Mouse (Mus musculus) spleen, postnatal 0 days (tissue): Measurements from ENCODE around the gene Cyp11a1. TPM values are rescaled to one million over a fixed set of nuclear protein-coding genes. Genes with fewer than 3 reads are reported as not detected.

Experiments
- polyA plus RNA-seq: library from polyadenylated mRNA; unstranded; fragments of >200 nt; fragmentation: Nextera tagmentation; extraction: Ambion mirVana; gene quantifications from 2 replicates; pipeline ENCODE4 v1.2.1, GENCODE M21; 2015

Cyp11a1 gene
- polyA plus RNA-seq: 12.4 and 24.9 TPM in 2 replicates

DNA sequence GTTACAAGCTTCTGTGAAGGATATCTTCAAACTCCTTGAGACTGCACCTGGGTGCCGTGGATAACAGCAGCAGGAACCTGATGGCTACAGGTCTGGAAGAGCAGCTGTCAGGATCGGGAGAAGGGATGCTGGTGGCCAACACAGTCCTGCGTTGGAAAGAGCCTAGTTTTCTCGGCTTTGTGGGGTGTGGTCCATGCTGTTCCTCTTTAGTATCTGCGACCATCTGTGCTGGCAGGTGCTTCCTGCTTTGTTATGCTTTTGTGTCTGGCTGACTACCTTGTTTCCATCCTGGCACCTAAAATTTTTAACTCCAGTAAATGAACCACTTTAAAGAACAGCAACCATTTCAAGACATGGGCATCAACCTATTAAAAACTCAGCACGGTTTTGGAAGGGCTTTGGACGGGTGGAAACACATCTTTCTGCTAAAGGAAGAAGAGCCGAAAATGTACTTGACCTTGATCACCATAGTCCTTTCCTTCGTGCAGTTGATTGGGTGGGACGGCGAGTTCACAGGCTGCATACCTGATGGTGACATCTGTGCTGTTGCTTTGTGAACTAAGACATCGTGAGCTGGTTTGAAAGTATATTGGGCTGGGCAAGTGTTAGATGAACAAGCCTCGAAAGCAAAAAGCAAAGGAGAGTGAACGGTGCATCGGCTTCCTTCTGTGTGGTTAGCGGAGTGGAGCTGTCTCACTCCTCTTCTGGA is at the start of gene Cyp11a1:
TSS of gene Cyp11a1 (plus strand) at position 659 of the 709 bp plus-strand sequence.

DNA sequence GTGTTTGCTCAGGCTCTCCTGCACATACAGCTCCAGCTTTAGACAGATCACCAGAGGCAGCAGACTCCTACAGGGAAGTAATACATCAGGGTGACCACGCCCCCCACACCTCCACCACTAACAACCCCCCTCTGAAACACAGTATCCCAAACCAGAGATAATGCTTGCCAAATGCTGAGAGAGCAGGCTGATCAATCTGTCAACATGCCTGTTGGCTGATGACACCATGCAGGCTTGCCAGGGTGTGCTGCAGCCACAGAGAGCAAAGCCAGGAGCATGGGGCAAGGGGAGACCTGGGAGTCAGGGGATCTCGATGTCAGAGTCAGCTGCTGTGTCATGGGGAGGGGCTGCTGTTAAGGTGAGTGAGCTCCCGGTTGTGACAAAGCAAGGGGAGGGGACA is 57.3 kb downstream of the Cyp11a1 start, which contains the start of gene Stra6:
TSS of gene Stra6 (plus strand) at position 258 of the 400 bp plus-strand sequence.

Other genes with a start within 250 kb of the Cyp11a1 start
- 77.0 and 77.2 TPM in 2 replicates for gene Clk3, start 240.6 kb upstream of the Cyp11a1 start, polyA plus RNA-seq
- gene Arid3b, start 169.6 kb upstream of the Cyp11a1 start, polyA plus RNA-seq: 6.1 and 6.7 TPM in 2 replicates
- 70.9 and 74.4 TPM in 2 replicates for gene Ubl7, start 95.4 kb upstream of the Cyp11a1 start, polyA plus RNA-seq
- gene Sema7a, start 66.3 kb upstream of the Cyp11a1 start, polyA plus RNA-seq: 0.65 and 0.80 TPM in 2 replicates
- 0.08 and 0.25 TPM in 2 replicates for gene Stra6, start 57.4 kb downstream of the Cyp11a1 start, polyA plus RNA-seq
- gene Ccdc33, start 112.4 kb downstream of the Cyp11a1 start, polyA plus RNA-seq: 0.10 and 0.24 TPM in 2 replicates
- 14.2 and 24.3 TPM in 2 replicates for gene Islr, start 197.9 kb downstream of the Cyp11a1 start, polyA plus RNA-seq
- gene Islr2, start 197.9 kb downstream of the Cyp11a1 start, polyA plus RNA-seq: 0.07 TPM in 1 of 2 replicates, not detected in the other
- 23.1 and 25.1 TPM in 2 replicates for gene Pml, start 243.4 kb downstream of the Cyp11a1 start, polyA plus RNA-seq
- 13.8 and 16.9 TPM in 2 replicates for gene Stoml1, start 246.8 kb downstream of the Cyp11a1 start, polyA plus RNA-seq